Mouse (Mus musculus) T-cell, adult 66 days (primary cell): ENCODE data around the gene E2f3. TPM values are rescaled to one million over a fixed set of nuclear protein-coding genes. Genes with fewer than 3 reads are reported as not detected.

Experiments
- total RNA-seq, 2 experiments: library from RNA; stranded (reverse); gene quantifications; 3 replicates in 1 of 2; 4 replicates in 1 of 2; pipeline ENCODE4 v1.2.4; 2023

The E2f3 gene
- 1 to 10 TPM; 2.4 to 3.5 TPM for total RNA-seq

DNA sequence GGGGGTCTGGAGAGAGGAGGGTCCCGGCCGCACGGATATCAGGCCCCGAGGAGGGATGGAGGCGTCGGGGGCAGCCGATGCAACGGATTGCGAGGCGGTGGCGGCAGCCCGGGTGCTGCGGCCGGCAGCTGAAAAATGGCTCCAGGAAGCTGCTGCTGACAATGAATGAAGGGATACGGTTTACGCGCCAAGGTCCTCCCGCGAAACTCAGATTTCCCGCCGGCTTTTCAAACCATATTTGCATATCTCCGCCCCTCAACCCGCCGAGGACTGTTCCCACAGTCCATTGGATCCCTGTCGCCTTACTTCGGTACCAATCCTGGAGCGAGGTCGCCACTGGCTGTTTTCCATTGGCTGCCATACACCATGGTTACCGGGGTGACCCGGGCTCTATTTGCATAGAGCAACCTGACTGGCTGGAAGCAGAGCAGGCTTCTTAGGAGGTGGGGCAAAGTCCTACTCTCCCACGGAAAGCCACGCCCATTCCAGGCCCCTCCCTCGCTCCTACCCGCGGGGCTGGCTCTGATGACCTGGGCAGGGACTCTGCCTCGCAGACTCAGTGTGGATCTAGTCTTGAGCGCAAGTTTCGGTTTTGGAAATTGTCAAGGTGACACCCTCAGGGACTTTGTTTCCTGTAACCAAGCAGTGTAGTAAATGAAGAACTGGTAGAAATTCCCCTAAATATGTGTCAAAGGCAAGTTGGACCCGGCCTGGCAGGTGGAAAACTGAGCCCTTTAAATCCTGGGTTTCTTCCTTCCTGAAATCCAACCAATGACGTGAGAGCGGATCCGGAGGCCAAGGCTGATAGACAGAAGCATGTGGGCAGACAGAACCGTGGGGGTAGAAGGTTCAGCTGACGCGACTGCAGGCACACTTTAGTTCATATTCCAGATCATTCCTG, at the start of gene E2f3:
E2f3 (minus strand) TSS at position 209 of the 901 bp plus-strand sequence.

Other genes with a start within 250 kb of the E2f3 start
- gene Cdkal1, start 130.4 kb downstream of the E2f3 start, total RNA-seq: 10 to 100 TPM; 65.3 to 80.2 TPM
- gene Mboat1, start 150.4 kb upstream of the E2f3 start, total RNA-seq: 10 to 100 TPM; 25.0 to 29.0 TPM